Mouse (Mus musculus) ES-Bruce4 (cell line): ENCODE measurements at regions not wholly inside any gene's neighbourhood (a gene's known extent, or its start where the extent isn't known, plus 50 kb on each side); places are given as distances from the start of the nearest gene placed in this dataset.

Experiments used
- CTCF ChIP-seq: IDR thresholded peaks from one replicate; pipeline ENCODE4 v1.8.1; 2011; ENCODE audit warnings: low read depth, low read length
- EP300 ChIP-seq: IDR thresholded peaks from 2 replicates; pipeline ENCODE4 v1.6.1; 2011; ENCODE audit warnings: low read depth, low read length; ENCODE audit not compliant: insufficient read depth

DNA sequence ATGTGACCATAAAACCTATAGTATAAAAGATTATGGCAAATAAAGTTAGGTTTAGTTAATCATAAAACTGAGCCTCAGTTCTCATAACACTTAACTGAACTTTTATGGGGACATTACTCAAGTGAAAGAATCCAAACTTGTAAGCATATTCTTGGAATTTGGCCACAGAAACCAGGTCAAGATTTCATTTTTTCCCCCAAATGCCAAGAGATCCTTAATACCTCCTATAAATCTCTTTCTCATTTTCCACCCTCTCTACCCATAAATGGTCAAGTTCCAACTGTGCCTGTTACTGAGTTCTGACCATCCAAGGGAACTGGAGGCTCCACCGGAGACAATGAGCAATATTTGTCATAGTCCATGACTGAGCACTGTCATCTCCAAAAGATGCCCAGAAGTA lies 97.8 kb upstream of the Galnt18 start:
- no peak for TF ChIP-seq EP300
- TF ChIP-seq CTCF = no peak
